Mouse (Mus musculus): Measurements from ENCODE around the gene Mrps34. TPM values are rescaled to one million over a fixed set of nuclear protein-coding genes. Genes with fewer than 3 reads are reported as not detected.
"Not testable (repeated sequence)": the region's sequence is repeated elsewhere in the genome, so short reads cannot be mapped to it uniquely, and the experiment has no call there.

Mrps34 gene
- total RNA-seq, 2 experiments from 2014 or later = 73.0 to 76.3 TPM

GRCm38 (mm10) chr17:24898041-24898854 lies 3.3 kb downstream of the Mrps34 start:
- no peak for DNase-seq (ENCODE audit: low spot score in 2 of 2)

- DNase-seq (ENCODE audit: low spot score in 2 of 2) = no peak
Measured at GRCm38 (mm10) chr17:24899153-24899552, 4.2 kb downstream of the Mrps34 start.

GRCm38 (mm10) chr17:24900014-24900413 lies 5.1 kb downstream of the Mrps34 start:
- DNase-seq (ENCODE audit: low spot score in 2 of 2) = no peak

GRCm38 (mm10) chr17:24902124-24902523 lies 7.2 kb downstream of the Mrps34 start:
- DNase-seq (ENCODE audit: low spot score in 2 of 2) = no peak

- DNase-seq (ENCODE audit: low spot score in 2 of 2) = no peak
Measured at GRCm38 (mm10) chr17:24902671-24903474, 8.0 kb downstream of the Mrps34 start.

- no peak for DNase-seq (ENCODE audit: low spot score in 2 of 2)
Measured at GRCm38 (mm10) chr17:24903767-24904166, 8.9 kb downstream of the Mrps34 start.

GRCm38 (mm10) chr17:24907591-24907990 lies 12.7 kb downstream of the Mrps34 start:
- DNase-seq (ENCODE audit: low spot score in 2 of 2) = no peak

- DNase-seq (ENCODE audit: low spot score in 2 of 2) = no peak
Measured at GRCm38 (mm10) chr17:24913984-24914383, 19.1 kb downstream of the Mrps34 start.

GRCm38 (mm10) chr17:24923246-24923645 lies 28.3 kb downstream of the Mrps34 start:
- DNase-seq (ENCODE audit: low spot score in 2 of 2) = no peak

- DNase-seq (ENCODE audit: low spot score in 2 of 2) = no peak
Measured at GRCm38 (mm10) chr17:24929506-24929905, 34.6 kb downstream of the Mrps34 start.

GRCm38 (mm10) chr17:24932431-24932830 lies 37.5 kb downstream of the Mrps34 start:
- DNase-seq (ENCODE audit: low spot score in 2 of 2) = no peak

- no peak for DNase-seq (ENCODE audit: low spot score in 2 of 2)
Measured at GRCm38 (mm10) chr17:24933163-24933562, 38.2 kb downstream of the Mrps34 start.

- no peak for DNase-seq (ENCODE audit: low spot score in 2 of 2)
Measured at GRCm38 (mm10) chr17:24934926-24935325, 40.0 kb downstream of the Mrps34 start.

GRCm38 (mm10) chr17:24935666-24936065 lies 40.8 kb downstream of the Mrps34 start:
- no peak for DNase-seq (ENCODE audit: low spot score in 2 of 2)

GRCm38 (mm10) chr17:24936259-24937237 lies 41.6 kb downstream of the Mrps34 start, which contains the start of gene Mapk8ip3:
Gene Mapk8ip3 (minus strand): TSS chr17:24936977.
- peak; percentile 91 to 96 for DNase-seq (ENCODE audit: low spot score in 2 of 2)

- no peak for DNase-seq (ENCODE audit: low spot score in 2 of 2)
Measured at GRCm38 (mm10) chr17:24937266-24937665, 42.4 kb downstream of the Mrps34 start.

- DNase-seq (ENCODE audit: low spot score in 2 of 2) = peak; percentile 12 to 37
Measured at GRCm38 (mm10) chr17:24942453-24942852, 47.5 kb downstream of the Mrps34 start.

GRCm38 (mm10) chr17:24943036-24943435 lies 48.1 kb downstream of the Mrps34 start:
- peak in 1 of 2 experiments; percentile 5 for DNase-seq (ENCODE audit: low spot score in 2 of 2)

- not testable (repeated sequence) for DNase-seq (ENCODE audit: low spot score in 2 of 2)
Measured at GRCm38 (mm10) chr17:24943589-24943988, 48.7 kb downstream of the Mrps34 start.

Data from layer of hippocampus, postnatal 14 days (tissue).